Mouse (Mus musculus) hindbrain, embryonic 15.5 days (tissue): ENCODE results near the gene Supt20. TPM values are rescaled to one million over a fixed set of nuclear protein-coding genes. Genes with fewer than 3 reads are reported as not detected.
A peak's percentile ranks its signal among the peaks of the same experiment; 100 is the strongest.

Experiments
- ATAC-seq: fragments of 200-750 bp; cut with Nextera tagmentation; 2 replicates; pipeline ENCODE4 v1.8.0; 2017; ENCODE audit warnings: low read depth, moderate number of reproducible peaks, moderate TSS enrichment; ENCODE audit not compliant: low FRiP score
- H3K27ac ChIP-seq: fragments of 300-500 bp; sonication (generic); replicated peaks from 2 replicates; pipeline ENCODE4 v1.5.1; 2015; ENCODE audit warnings: mild to moderate bottlenecking, inconsistent platforms
- H3K27me3 ChIP-seq: fragments of 300-500 bp; sonication (generic); 2 replicates; pipeline ENCODE4 v1.6.1; 2015; ENCODE audit warnings: control low read depth, inconsistent platforms
- H3K36me3 ChIP-seq: fragments of 300-500 bp; sonication (generic); 2 replicates; pipeline ENCODE4 v1.6.1; 2015; ENCODE audit warnings: control low read depth, inconsistent platforms
- H3K4me1 ChIP-seq: fragments of 300-500 bp; sonication (generic); replicated peaks from 2 replicates; pipeline ENCODE4 v1.6.1; 2015; ENCODE audit warnings: control low read depth, inconsistent platforms
- H3K4me2 ChIP-seq: fragments of 300-500 bp; sonication (generic); 2 replicates; pipeline ENCODE4 v1.6.1; 2015; ENCODE audit warnings: moderate library complexity, mild to moderate bottlenecking, inconsistent platforms
- H3K4me3 ChIP-seq: fragments of 300-500 bp; sonication (generic); 2 replicates; pipeline ENCODE4 v1.5.1; 2015; ENCODE audit warnings: mild to moderate bottlenecking, inconsistent platforms
- H3K9ac ChIP-seq: fragments of 300-500 bp; sonication (generic); 2 replicates; pipeline ENCODE4 v1.6.1; 2015; ENCODE audit warnings: inconsistent platforms
- H3K9me3 ChIP-seq: fragments of 300-500 bp; sonication (generic); 2 replicates; pipeline ENCODE4 v1.6.1; 2016; ENCODE audit warnings: control low read depth, inconsistent platforms
- WGBS: fragments of 180-500 bp; shearing (Covaris S2); methylation state at CpG from one replicate; pipeline ENCODE4 v1.1.7; 2015; 5-methylcytosine and 5-hydroxymethylcytosine counted together
- polyA plus RNA-seq: library from polyadenylated mRNA; unstranded; fragments of >200 nt; fragmentation: Nextera tagmentation; extraction: Ambion mirVana; gene quantifications from 2 replicates; pipeline ENCODE4 v1.2.1, GENCODE M21; 2015

Supt20 gene
- polyA plus RNA-seq, 1 experiment from 2014 or later = 87.7 TPM

- no peak for ATAC-seq
- Histone ChIP-seq H3K4me3 (peak overlapping the region; percentile 81), H3K4me2 (peak overlapping the region; percentile 70), H3K27ac (peak overlapping the region; percentile 99), H3K27me3 (no peaks in the 10 kb centered on the region), H3K9me3 (no peaks in the 10 kb centered on the region), H3K36me3 (peaks cover 27% of the 10 kb centered on the region), H3K9ac (peak overlapping the region; percentile 98), H3K4me1 (peaks cover 23% of the 10 kb centered on the region)
- 56% methylated on average over 18 of the region's 18 CpGs for WGBS
Measured at GRCm38 (mm10) chr3:54736101-54736927, 43.7 kb downstream of the Supt20 start.

GRCm38 (mm10) chr3:54737317-54737716 is 44.7 kb downstream of the Supt20 start:
- 97% methylated on average over 8 of the region's 8 CpGs for WGBS
- H3K27ac ChIP-seq = no peak overlapping the region
- H3K4me3 ChIP-seq = no peak overlapping the region
- H3K36me3 ChIP-seq = peaks cover 30% of the 10 kb centered on the region
- H3K9me3 ChIP-seq = no peaks in the 10 kb centered on the region
- no peaks in the 10 kb centered on the region for H3K27me3 ChIP-seq
- H3K4me1 ChIP-seq = peaks cover 23% of the 10 kb centered on the region
- no peak overlapping the region for H3K9ac ChIP-seq
- no peak for ATAC-seq
- H3K4me2 ChIP-seq = no peak overlapping the region

- peaks cover 74% of the 10 kb centered on the region for H3K36me3 ChIP-seq
- no peak overlapping the region for H3K27ac ChIP-seq
- no peaks in the 10 kb centered on the region for H3K9me3 ChIP-seq
- 97% methylated on average over 11 of the region's 11 CpGs for WGBS
- H3K27me3 ChIP-seq = no peaks in the 10 kb centered on the region
- H3K4me2 ChIP-seq = no peak overlapping the region
- ATAC-seq = no peak
- H3K4me3 ChIP-seq = no peak overlapping the region
- no peaks in the 10 kb centered on the region for H3K4me1 ChIP-seq
- H3K9ac ChIP-seq = no peak overlapping the region
Measured at GRCm38 (mm10) chr3:54741965-54742364, 49.4 kb downstream of the Supt20 start.

- Histone ChIP-seq H3K36me3 (peaks cover 94% of the 10 kb centered on the region), H3K4me3 (no peak overlapping the region), H3K4me1 (no peaks in the 10 kb centered on the region), H3K9ac (no peak overlapping the region), H3K4me2 (no peak overlapping the region), H3K27ac (no peak overlapping the region), H3K9me3 (no peaks in the 10 kb centered on the region), H3K27me3 (no peaks in the 10 kb centered on the region)
- WGBS = 67% methylated on average over 5 of the region's 5 CpGs
- ATAC-seq = no peak
Measured at GRCm38 (mm10) chr3:54745799-54746198, 53.2 kb downstream of the Supt20 start.

- ATAC-seq = no peak
- Histone ChIP-seq H3K9me3 (no peaks in the 10 kb centered on the region), H3K4me3 (no peak overlapping the region), H3K4me2 (no peak overlapping the region), H3K27me3 (no peaks in the 10 kb centered on the region), H3K9ac (no peak overlapping the region), H3K4me1 (peaks cover 16% of the 10 kb centered on the region), H3K36me3 (peaks cover 29% of the 10 kb centered on the region), H3K27ac (no peak overlapping the region)
- WGBS = 88% methylated on average over 4 of the region's 4 CpGs
Measured at GRCm38 (mm10) chr3:54753411-54753810, 60.8 kb downstream of the Supt20 start.

GRCm38 (mm10) chr3:54755145-54756041 is 62.8 kb downstream of the Supt20 start, which contains the start of gene Smad9:
Gene Smad9 (plus strand): TSS chr3:54755582.
- ATAC-seq = peak; percentile 80
- Histone ChIP-seq H3K9me3 (no peaks in the 10 kb centered on the region), H3K27ac (no peak within 1 kb of the TSS), H3K27me3 (no peaks in the 10 kb centered on the region), H3K4me3 (peak within 1 kb of the TSS; percentile 78), H3K36me3 (peaks cover 11% of the 10 kb centered on the region), H3K4me2 (peak within 1 kb of the TSS; percentile 100), H3K4me1 (peaks cover 16% of the 10 kb centered on the region), H3K9ac (peak within 1 kb of the TSS; percentile 79)
- under 1% methylated on average over 55 of the region's 66 CpGs for WGBS

- Histone ChIP-seq H3K27me3 (no peaks in the 10 kb centered on the region), H3K4me3 (peak overlapping the region; percentile 78), H3K9ac (peak overlapping the region; percentile 79), H3K4me1 (peaks cover 16% of the 10 kb centered on the region), H3K4me2 (peak overlapping the region; percentile 100), H3K27ac (no peak overlapping the region), H3K9me3 (no peaks in the 10 kb centered on the region), H3K36me3 (peaks cover 5% of the 10 kb centered on the region)
- 0 out of 2 replicates have a peak, but pooled peaks have one; percentile 37 for ATAC-seq
- 0% methylated on average over 11 of the region's 11 CpGs for WGBS
Measured at GRCm38 (mm10) chr3:54756058-54756457, 63.5 kb downstream of the Supt20 start.

- 84% methylated on average over 8 of the region's 8 CpGs for WGBS
- H3K9me3 ChIP-seq = no peaks in the 10 kb centered on the region
- no peaks in the 10 kb centered on the region for H3K27me3 ChIP-seq
- H3K4me1 ChIP-seq = peaks cover 16% of the 10 kb centered on the region
- ATAC-seq = no peak
- H3K4me2 ChIP-seq = no peak overlapping the region
- H3K4me3 ChIP-seq = no peak overlapping the region
- no peak overlapping the region for H3K9ac ChIP-seq
- H3K27ac ChIP-seq = no peak overlapping the region
- no peaks in the 10 kb centered on the region for H3K36me3 ChIP-seq
Measured at GRCm38 (mm10) chr3:54757446-54757845, 64.8 kb downstream of the Supt20 start.

GRCm38 (mm10) chr3:54759211-54759610 is 66.6 kb downstream of the Supt20 start:
- H3K4me1 ChIP-seq = peaks cover 19% of the 10 kb centered on the region
- H3K9me3 ChIP-seq = no peaks in the 10 kb centered on the region
- H3K27ac ChIP-seq = no peak overlapping the region
- H3K36me3 ChIP-seq = no peaks in the 10 kb centered on the region
- H3K27me3 ChIP-seq = no peaks in the 10 kb centered on the region
- no peak for ATAC-seq
- H3K4me2 ChIP-seq = no peak overlapping the region
- H3K4me3 ChIP-seq = no peak overlapping the region
- WGBS = 76% methylated on average over 9 of the region's 9 CpGs
- no peak overlapping the region for H3K9ac ChIP-seq

- H3K27ac ChIP-seq = no peak overlapping the region
- peaks cover 12% of the 10 kb centered on the region for H3K4me1 ChIP-seq
- no peaks in the 10 kb centered on the region for H3K9me3 ChIP-seq
- no peak overlapping the region for H3K4me3 ChIP-seq
- H3K9ac ChIP-seq = no peak overlapping the region
- H3K36me3 ChIP-seq = no peaks in the 10 kb centered on the region
- H3K27me3 ChIP-seq = no peaks in the 10 kb centered on the region
- 38% methylated on average over 15 of the region's 15 CpGs for WGBS
- no peak overlapping the region for H3K4me2 ChIP-seq
- no peak for ATAC-seq
Measured at GRCm38 (mm10) chr3:54760321-54761115, 67.9 kb downstream of the Supt20 start.

GRCm38 (mm10) chr3:54761258-54761657 is 68.7 kb downstream of the Supt20 start:
- Histone ChIP-seq H3K4me3 (no peak overlapping the region), H3K36me3 (no peaks in the 10 kb centered on the region), H3K9me3 (no peaks in the 10 kb centered on the region), H3K27me3 (no peaks in the 10 kb centered on the region), H3K4me2 (no peak overlapping the region), H3K27ac (no peak overlapping the region), H3K9ac (no peak overlapping the region), H3K4me1 (peaks cover 5% of the 10 kb centered on the region)
- ATAC-seq = no peak
- WGBS = 67% methylated on average over 1 of the region's 1 CpGs
